Mouse (Mus musculus): Measurements from ENCODE around the gene Sipa1l1.

DNA sequence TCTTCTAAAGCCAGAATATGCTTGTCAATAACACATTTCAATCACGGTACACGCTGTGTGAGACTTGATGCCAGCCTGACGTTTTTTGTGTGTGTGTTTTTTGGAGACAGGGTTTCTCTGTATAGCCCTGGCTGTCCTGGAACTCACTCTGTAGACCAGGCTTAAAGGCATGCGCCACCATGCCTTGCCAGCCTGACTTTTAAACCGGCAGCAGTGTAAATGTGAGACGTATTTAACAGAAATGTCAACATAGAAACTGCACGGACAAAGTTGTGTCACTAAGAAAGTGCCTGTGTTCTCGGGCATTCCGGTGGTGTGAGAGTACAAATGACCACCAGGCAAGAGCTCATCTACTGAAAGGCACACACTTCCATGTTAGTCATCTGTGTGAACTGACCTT, 323.3 kb downstream of the Sipa1l1 start:
- TF ChIP-seq POLR2A (IDR thresholded peaks at IDR 0.05; ENCODE audit: low read depth, low read length): no peak
- TF ChIP-seq CTCF (IDR thresholded peaks at IDR 0.05; ENCODE audit: borderline replicate concordance, insufficient read depth, low read length): no peak

Measured in embryonic fibroblast, embryonic 13.5 days (primary cell).